In the genomic region with DNA sequence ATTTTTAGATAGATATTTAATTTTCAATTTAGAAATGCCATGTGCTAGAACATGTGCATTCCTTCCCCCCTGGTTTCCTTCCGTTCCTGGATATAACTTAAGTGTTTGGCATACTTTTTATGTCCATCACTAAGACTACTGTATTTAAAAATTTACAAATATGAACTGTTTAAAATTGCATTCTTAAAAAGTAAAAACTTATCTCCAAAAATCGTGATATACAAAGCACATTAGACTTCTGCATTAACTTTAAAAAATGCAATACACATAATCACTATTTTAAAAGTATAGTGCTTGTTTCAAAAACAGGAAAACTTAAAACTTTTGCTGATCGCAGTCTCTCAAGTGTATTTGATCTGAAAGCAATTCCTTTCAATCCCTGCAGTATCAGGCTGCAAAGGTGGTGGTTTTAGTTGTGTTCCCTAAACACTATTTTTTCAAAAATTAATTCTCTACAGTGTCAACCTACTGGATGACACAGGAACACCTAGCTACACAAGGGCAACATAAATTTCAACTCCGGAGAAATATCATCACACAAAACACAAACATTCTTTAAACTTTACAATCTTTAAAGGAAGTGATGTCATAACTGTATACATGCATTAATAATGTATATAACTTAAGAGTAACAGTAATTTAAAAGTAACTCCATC, we compare ENCODE assay signal across 8 mouse cellular contexts. TPM values are rescaled to one million over a fixed set of nuclear protein-coding genes. Genes with fewer than 3 reads are reported as not detected.
A peak's percentile ranks its signal among the peaks of the same experiment; 100 is the strongest.
DNase-seq lines count a peak whose midpoint lies in the region; ATAC-seq and TF ChIP-seq lines count a peak whose summit lies in the region.

No protein-coding gene starts in this region.

- peak overlapping the region; percentile 68 for H3K4me2 ChIP-seq in heart, embryonic 12.5 days
- H3K4me2 ChIP-seq in midbrain, embryonic 11.5 days, result peak overlapping the region; percentile 71

- peaks cover 27% of the 10 kb centered on the region for H3K4me1 ChIP-seq in heart, embryonic 12.5 days (replicated peaks)
- peaks cover 6 to 14% of the 10 kb centered on the region in 2 experiments; a peak in 3 of 4 replicates for H3K4me1 ChIP-seq in ES-E14 (ENCODE audit: control insufficient read depth in 2 of 2, insufficient read depth in 2 of 2, low read length in 2 of 2, poor library complexity in 1 of 2)
- H3K4me1 ChIP-seq in hindbrain, embryonic 10.5 days (replicated peaks), result peaks cover 30% of the 10 kb centered on the region
- peaks cover 9% of the 10 kb centered on the region; the same call in 1 of the 2 replicates for H3K4me1 ChIP-seq in midbrain, embryonic 11.5 days (ENCODE audit: control insufficient read depth, insufficient read depth, low read length)

- no peaks in the 10 kb centered on the region for H3K27me3 ChIP-seq in heart, embryonic 12.5 days (replicated peaks)
- no peaks in the 10 kb centered on the region for H3K27me3 ChIP-seq in hindbrain, embryonic 10.5 days (ENCODE audit: insufficient read depth, poor library complexity, severe bottlenecking)
- no peaks in the 10 kb centered on the region for H3K27me3 ChIP-seq in midbrain, embryonic 11.5 days (ENCODE audit: control insufficient read depth, insufficient read depth, low read length)

- no peak for ATAC-seq in heart, embryonic 12.5 days (ENCODE audit: insufficient number of reproducible peaks, low FRiP score)
- no peak for ATAC-seq in midbrain, embryonic 11.5 days (ENCODE audit: low FRiP score)

- H3K27ac ChIP-seq in heart, embryonic 12.5 days (ENCODE audit: poor library complexity, severe bottlenecking), result peak overlapping the region; percentile 98
- H3K27ac ChIP-seq in ES-E14 (ENCODE audit: insufficient read depth, low read depth, low read length, poor library complexity, severe bottlenecking), result peak overlapping the region; percentile 93; the same call in 1 of the 2 replicates
- H3K27ac ChIP-seq in hindbrain, embryonic 10.5 days, result peak overlapping the region; percentile 95
- H3K27ac ChIP-seq in midbrain, embryonic 11.5 days (ENCODE audit: low read depth, low read length), result peak overlapping the region; percentile 92

- in situ Hi-C loops in ES-E14 (cut with MboI; ENCODE audit: low sequenced_read_pairs in 2 of 2, unreplicated experiment in 2 of 2), result no loop called here

- H3K36me3 ChIP-seq in heart, embryonic 12.5 days, result peaks cover 7% of the 10 kb centered on the region
- H3K36me3 ChIP-seq in ES-E14 (ENCODE audit: control insufficient read depth, insufficient read depth, low read length, poor library complexity, severe bottlenecking), result no peaks in the 10 kb centered on the region
- peaks cover 29% of the 10 kb centered on the region for H3K36me3 ChIP-seq in hindbrain, embryonic 10.5 days
- H3K36me3 ChIP-seq in midbrain, embryonic 11.5 days (ENCODE audit: control insufficient read depth, insufficient read depth, low read length), result no peaks in the 10 kb centered on the region

- no peak for DNase-seq in heart, adult 8-10 months (ENCODE audit: low spot score)
- DNase-seq in ES-E14 (ENCODE audit: low read depth, low spot score), result no peak
- DNase-seq in hindbrain, embryonic 10.5 days (ENCODE audit: low spot score), result peak; percentile 1
- no peak for DNase-seq in midbrain, embryonic 11.5 days (ENCODE audit: low spot score, missing footprints)
- DNase-seq in right cerebral cortex, postnatal 10 days (ENCODE audit: low spot score in 2 of 2), result no peak
- no peak for DNase-seq in spleen, postnatal 36 days (ENCODE audit: low spot score in 2 of 2)
- no peak for DNase-seq in adrenal gland, postnatal 36 days

- peak overlapping the region; percentile 52 for H3K4me3 ChIP-seq in heart, embryonic 12.5 days
- peak overlapping the region; percentile 70 to 84 for H3K4me3 ChIP-seq in ES-E14 (ENCODE audit: insufficient read depth in 1 of 2, low read depth in 1 of 2, low read length in 2 of 2, poor library complexity in 1 of 2, severe bottlenecking in 1 of 2)
- H3K4me3 ChIP-seq in hindbrain, embryonic 10.5 days, result peak overlapping the region; percentile 76
- peak overlapping the region; percentile 37 for H3K4me3 ChIP-seq in midbrain, embryonic 11.5 days (ENCODE audit: low read depth, low read length)

- WGBS in heart, embryonic 12.5 days, result 11% methylated on average over 4 of the region's 4 CpGs
- 22% methylated on average over 4 of the region's 4 CpGs for WGBS in hindbrain, embryonic 10.5 days
- 18% methylated on average over 4 of the region's 4 CpGs for WGBS in midbrain, embryonic 11.5 days

- peak overlapping the region; percentile 70 for H3K9ac ChIP-seq in heart, embryonic 12.5 days
- peak overlapping the region; percentile 86; the same call in 1 of the 2 replicates for H3K9ac ChIP-seq in ES-E14 (ENCODE audit: insufficient read depth, low read depth, low read length, poor library complexity, severe bottlenecking)
- peak overlapping the region; percentile 71 for H3K9ac ChIP-seq in midbrain, embryonic 11.5 days (ENCODE audit: low read length)

- no peaks in the 10 kb centered on the region for H3K9me3 ChIP-seq in heart, embryonic 12.5 days (replicated peaks)
- no peaks in the 10 kb centered on the region for H3K9me3 ChIP-seq in ES-E14 (ENCODE audit: control insufficient read depth, insufficient read depth, low read depth, low read length)
- H3K9me3 ChIP-seq in hindbrain, embryonic 10.5 days, result no peaks in the 10 kb centered on the region
- no peaks in the 10 kb centered on the region for H3K9me3 ChIP-seq in midbrain, embryonic 11.5 days (ENCODE audit: control insufficient read depth, low read length)

TF ChIP-seq in ES-E14, 5 proteins besides CTCF, POLR2A, EP300 and RAD21:
- TF ChIP-seq HCFC1 (IDR thresholded peaks at IDR 0.05; ENCODE audit: borderline replicate concordance, insufficient read depth, low read length), result no peak
- TF ChIP-seq ZC3H11A (IDR thresholded peaks at IDR 0.05; ENCODE audit: borderline replicate concordance, low read depth, low read length), result no peak
- no peak for TF ChIP-seq CHD2 (IDR thresholded peaks at IDR 0.05; ENCODE audit: low read depth, low read length)
- no peak for TF ChIP-seq MAFK (IDR thresholded peaks at IDR 0.05; ENCODE audit: insufficient read depth, low read depth, low read length)

RNA-seq across cellular contexts. Expression of a gene that starts 3.1 kb away (rescaled TPM):
- polyA plus RNA-seq in heart, embryonic 12.5 days (2016; fragmentation: Nextera tagmentation; extraction: Ambion mirVana), result 48.5 and 50.4 TPM in 2 replicates
- total RNA-seq in heart, adult 8-10 months (2022), result 10 to 100 TPM; 37.2 to 45.8 (median 39.8) TPM
- 46.6 and 70.8 TPM in 2 replicates for total RNA-seq in ES-E14 (2012; rRNA removed)
- 37.1 and 38.9 TPM in 2 replicates for polyA plus RNA-seq in hindbrain, embryonic 10.5 days (2016; fragmentation: Nextera tagmentation; extraction: Ambion mirVana)
- polyA plus RNA-seq in midbrain, embryonic 11.5 days (2014; fragmentation: Nextera tagmentation; extraction: Ambion mirVana), result 41.7 and 42.6 TPM in 2 replicates
- total RNA-seq in adrenal gland, postnatal 36 days (2021), result 10 to 100 TPM; 40.9 to 41.6 TPM
